Mouse (Mus musculus): Measurements from ENCODE around the gene Nrf1. TPM values are rescaled to one million over a fixed set of nuclear protein-coding genes. Genes with fewer than 3 reads are reported as not detected.

The Nrf1 gene
- total RNA-seq, 2 experiments from 2014 or later, result 12.2 to 14.0 TPM

GRCm38 (mm10) chr6:30135590-30135989 is 87.8 kb downstream of the Nrf1 start:
- intact Hi-C loops (cut with DNase I), result no loop called here
- no peak for DNase-seq (ENCODE audit: low spot score)

- DNase-seq (ENCODE audit: low spot score), result no peak
- intact Hi-C loops (cut with DNase I), result no loop called here
Measured at GRCm38 (mm10) chr6:30137227-30137626, 89.4 kb downstream of the Nrf1 start.

- intact Hi-C loops (cut with DNase I), result no loop called here
- no peak for DNase-seq (ENCODE audit: low spot score)
Measured at GRCm38 (mm10) chr6:30139329-30140045, 91.7 kb downstream of the Nrf1 start.

- intact Hi-C loops (cut with DNase I), result no loop called here
- DNase-seq (ENCODE audit: low spot score), result no peak
Measured at GRCm38 (mm10) chr6:30143263-30143662, 95.5 kb downstream of the Nrf1 start.

GRCm38 (mm10) chr6:30147058-30147457 is 99.3 kb downstream of the Nrf1 start:
- intact Hi-C loops (cut with DNase I), result no loop called here
- DNase-seq (ENCODE audit: low spot score), result no peak

GRCm38 (mm10) chr6:30147753-30148152 is 100.0 kb downstream of the Nrf1 start:
- no peak for DNase-seq (ENCODE audit: low spot score)
- intact Hi-C loops (cut with DNase I), result no loop called here

GRCm38 (mm10) chr6:30150471-30150870 is 102.7 kb downstream of the Nrf1 start:
- intact Hi-C loops (cut with DNase I), result no loop called here

GRCm38 (mm10) chr6:30152163-30152562 is 104.4 kb downstream of the Nrf1 start:
- DNase-seq (ENCODE audit: low spot score), result no peak
- intact Hi-C loops (cut with DNase I), result no loop called here

More at GRCm38 (mm10) chr6:30150471-30150870, 102.7 kb downstream of the Nrf1 start:
- no peak for DNase-seq (ENCODE audit: low spot score)

- intact Hi-C loops (cut with DNase I), result no loop called here
- DNase-seq (ENCODE audit: low spot score), result no peak
Measured at GRCm38 (mm10) chr6:30152649-30153048, 104.9 kb downstream of the Nrf1 start.

GRCm38 (mm10) chr6:30153076-30153475 is 105.3 kb downstream of the Nrf1 start:
- intact Hi-C loops (cut with DNase I), result no loop called here
- no peak for DNase-seq (ENCODE audit: low spot score)

- intact Hi-C loops (cut with DNase I), result no loop called here
- no peak for DNase-seq (ENCODE audit: low spot score)
Measured at GRCm38 (mm10) chr6:30153733-30154415, 106.1 kb downstream of the Nrf1 start.

- DNase-seq (ENCODE audit: low spot score), result no peak
- intact Hi-C loops (cut with DNase I), result no loop called here
Measured at GRCm38 (mm10) chr6:30159516-30160045, 111.8 kb downstream of the Nrf1 start.

- intact Hi-C loops (cut with DNase I), result no loop called here
- no peak for DNase-seq (ENCODE audit: low spot score)
Measured at GRCm38 (mm10) chr6:30160408-30160807, 112.6 kb downstream of the Nrf1 start.

GRCm38 (mm10) chr6:30161618-30162017 is 113.8 kb downstream of the Nrf1 start:
- intact Hi-C loops (cut with DNase I), result no loop called here
- no peak for DNase-seq (ENCODE audit: low spot score)

- intact Hi-C loops (cut with DNase I), result no loop called here
- DNase-seq (ENCODE audit: low spot score), result no peak
Measured at GRCm38 (mm10) chr6:30162091-30162490, 114.3 kb downstream of the Nrf1 start.

- DNase-seq (ENCODE audit: low spot score), result no peak
- intact Hi-C loops (cut with DNase I), result no loop called here
Measured at GRCm38 (mm10) chr6:30166349-30166748, 118.6 kb downstream of the Nrf1 start.

GRCm38 (mm10) chr6:30167192-30167591 is 119.4 kb downstream of the Nrf1 start:
- no peak for DNase-seq (ENCODE audit: low spot score)
- intact Hi-C loops (cut with DNase I), result no loop called here

GRCm38 (mm10) chr6:30168275-30168674 is 120.5 kb downstream of the Nrf1 start:
- DNase-seq (ENCODE audit: low spot score), result no peak
- intact Hi-C loops (cut with DNase I), result no loop called here

GRCm38 (mm10) chr6:30169148-30169547 is 121.4 kb downstream of the Nrf1 start:
- intact Hi-C loops (cut with DNase I), result no loop called here
- no peak for DNase-seq (ENCODE audit: low spot score)

GRCm38 (mm10) chr6:30171226-30171625 is 123.4 kb downstream of the Nrf1 start:
- intact Hi-C loops (cut with DNase I), result no loop called here
- DNase-seq (ENCODE audit: low spot score), result no peak

- intact Hi-C loops (cut with DNase I), result no loop called here
- DNase-seq (ENCODE audit: low spot score), result no peak
Measured at GRCm38 (mm10) chr6:30171967-30172366, 124.2 kb downstream of the Nrf1 start.

Measured in heart, postnatal 25 days (tissue).